Mouse (Mus musculus): ENCODE measurements around the gene Aicda.
"Not testable (repeated sequence)": the region's sequence is repeated elsewhere in the genome, so short reads cannot be mapped to it uniquely, and the experiment has no call there.

The Aicda gene

DNA sequence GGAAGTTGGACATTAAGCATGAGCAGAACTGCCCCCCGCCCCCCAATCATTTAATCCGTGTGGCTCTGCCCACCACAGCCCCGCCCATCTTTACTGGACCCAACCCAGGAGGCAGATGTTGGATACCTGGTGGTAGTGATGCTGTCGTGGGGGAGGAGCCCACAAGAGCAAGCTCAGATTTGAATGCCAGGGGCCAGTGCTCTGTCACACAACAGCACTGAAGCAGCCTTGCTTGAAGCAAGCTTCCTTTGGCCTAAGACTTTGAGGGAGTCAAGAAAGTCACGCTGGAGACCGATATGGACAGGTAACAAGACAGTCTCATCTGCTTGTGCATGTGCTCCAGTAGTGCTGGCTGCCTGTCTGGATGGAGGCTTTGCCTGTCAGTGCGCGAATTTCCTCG lies at the start of gene Aicda:
TSS of gene Aicda (plus strand) at position 196 of the 400 bp plus-strand sequence.
- no peak for DNase-seq (ENCODE audit: low spot score in 2 of 2)

- DNase-seq (ENCODE audit: low spot score in 2 of 2), result no peak
These were observed 48.6 kb upstream of the Aicda start for GRCm38 (mm10) chr6:122505041-122505440.

DNA sequence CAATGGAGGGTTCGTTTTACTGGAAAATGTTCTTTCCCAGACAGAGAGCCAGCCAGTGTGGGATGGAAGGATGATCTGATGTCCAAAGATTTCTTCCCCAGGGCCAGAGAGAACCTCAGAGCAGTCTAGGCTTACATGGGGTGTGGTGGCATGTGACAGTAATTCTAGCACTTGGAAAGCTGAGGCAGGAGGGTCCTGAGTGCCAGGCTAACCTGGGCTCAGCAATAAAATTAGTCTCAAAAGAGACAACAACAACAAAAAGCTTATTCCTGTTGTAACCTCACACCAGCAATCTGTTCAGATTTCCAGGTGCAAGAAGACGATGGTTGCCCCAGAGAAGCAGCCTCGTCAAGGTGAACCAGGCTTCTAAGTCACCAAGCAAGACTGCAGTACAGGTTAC lies 48.1 kb upstream of the Aicda start, which contains the start of gene Mfap5:
TSS of gene Mfap5 (plus strand) at position 301 of the 400 bp plus-strand sequence.
- no peak for DNase-seq (ENCODE audit: low spot score in 2 of 2)

GRCm38 (mm10) chr6:122508494-122508893 lies 45.1 kb upstream of the Aicda start:
- DNase-seq (ENCODE audit: low spot score in 2 of 2), result no peak

- DNase-seq (ENCODE audit: low spot score in 2 of 2), result no peak
These were observed 40.4 kb upstream of the Aicda start for GRCm38 (mm10) chr6:122512914-122513878.

- DNase-seq (ENCODE audit: low spot score in 2 of 2), result no peak
These were observed 39.3 kb upstream of the Aicda start for GRCm38 (mm10) chr6:122514312-122514711.

DNA sequence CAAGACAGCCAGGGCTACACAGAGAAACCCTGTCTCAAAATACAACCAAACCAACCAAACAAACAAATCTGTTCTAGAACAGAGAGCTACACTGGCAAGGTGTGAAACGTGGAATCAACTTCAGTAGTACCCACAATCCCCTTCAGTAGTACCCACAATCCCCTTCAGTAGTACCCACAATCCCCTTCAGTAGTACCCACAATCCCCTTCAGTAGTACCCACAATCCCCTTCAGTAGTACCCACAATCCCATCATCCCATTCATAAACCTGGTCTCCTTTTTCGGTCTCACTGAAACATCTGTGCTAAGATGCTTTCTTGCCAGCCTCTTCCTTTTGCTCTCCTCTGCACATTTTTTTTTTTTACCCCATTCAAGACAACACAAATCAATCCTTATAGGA lies 37.8 kb upstream of the Aicda start:
- DNase-seq (ENCODE audit: low spot score in 2 of 2), result not testable (repeated sequence)

DNA sequence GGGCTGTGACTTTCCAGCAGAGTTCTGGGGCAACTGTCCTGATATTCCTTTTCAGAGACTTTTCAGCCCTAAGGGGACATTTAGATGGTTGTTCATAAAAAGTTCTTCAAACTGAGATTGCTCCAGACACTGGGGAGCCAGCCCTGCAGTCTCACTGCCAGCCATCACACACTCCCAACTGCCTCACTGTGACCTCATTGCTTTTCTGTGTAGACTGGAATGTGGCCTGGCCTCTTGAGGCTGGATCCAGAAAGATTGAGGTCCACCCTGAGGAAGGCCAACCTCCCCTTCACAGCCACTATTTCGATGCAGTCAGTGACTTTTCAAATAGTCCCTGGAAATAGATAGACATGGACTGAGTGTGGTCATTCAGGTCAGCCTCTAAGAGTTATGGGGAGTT lies 35.9 kb upstream of the Aicda start:
- no peak for DNase-seq (ENCODE audit: low spot score in 2 of 2)

DNA sequence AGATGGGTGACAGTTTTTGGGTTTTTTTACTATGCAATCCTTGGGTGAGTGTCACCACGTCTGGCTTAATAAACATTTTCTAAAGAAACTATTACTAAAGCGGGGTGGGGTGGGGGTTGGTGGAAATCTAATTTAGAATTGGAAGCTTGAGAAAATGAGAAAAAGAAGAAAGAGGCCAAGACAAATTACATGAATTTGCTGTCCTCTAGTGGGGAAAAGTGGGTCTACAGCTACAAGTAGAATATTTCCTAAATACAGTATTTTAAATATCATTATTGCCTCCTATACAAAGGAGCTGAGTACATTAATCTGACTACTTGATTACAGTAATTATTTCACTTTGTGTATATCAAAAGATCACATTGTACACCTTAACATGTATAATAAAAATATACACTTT lies 34.2 kb upstream of the Aicda start:
- DNase-seq (ENCODE audit: low spot score in 2 of 2), result peak in 1 of 2 experiments; percentile 32

DNA sequence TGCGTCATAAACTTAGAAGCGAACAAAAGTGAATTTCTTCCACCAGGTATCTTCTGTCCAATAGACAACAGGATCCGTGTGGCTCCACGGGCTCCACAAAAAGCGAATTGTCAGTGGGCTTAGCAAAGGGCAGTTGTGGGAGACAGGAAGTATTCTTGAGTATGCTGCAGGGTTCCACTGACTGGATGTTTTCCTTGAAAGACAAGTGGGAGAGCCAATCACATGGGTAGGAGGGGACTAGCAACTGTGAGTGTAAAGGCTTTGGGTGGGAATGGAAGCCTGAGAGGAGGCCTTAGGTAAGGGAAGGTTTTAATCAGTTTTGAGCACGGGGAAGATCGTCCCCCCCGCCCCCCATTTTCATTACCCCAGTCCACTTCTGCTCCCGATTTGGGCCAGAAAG lies 31.0 kb upstream of the Aicda start:
- peak; percentile 51 to 57 for DNase-seq (ENCODE audit: low spot score in 2 of 2)

DNA sequence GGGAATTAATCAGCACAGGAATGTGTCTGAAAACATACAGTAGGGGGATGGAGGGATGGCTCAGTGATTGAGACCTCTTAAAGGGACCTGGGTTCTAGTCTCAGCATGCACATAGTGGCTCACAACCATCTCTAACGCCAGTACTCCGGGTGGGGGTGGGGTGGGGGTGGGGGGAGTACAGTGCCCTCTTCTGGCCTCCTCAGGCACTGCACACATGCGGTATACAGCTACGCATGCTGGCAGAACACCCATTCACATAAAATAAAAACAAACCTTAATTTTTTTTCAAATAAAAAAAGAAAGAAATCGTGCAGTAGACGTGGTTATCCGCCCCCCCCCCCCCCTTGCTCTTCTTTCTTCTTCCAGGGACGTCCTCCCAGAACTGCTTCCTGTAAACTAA lies 30.3 kb upstream of the Aicda start:
- no peak for DNase-seq (ENCODE audit: low spot score in 2 of 2)

DNA sequence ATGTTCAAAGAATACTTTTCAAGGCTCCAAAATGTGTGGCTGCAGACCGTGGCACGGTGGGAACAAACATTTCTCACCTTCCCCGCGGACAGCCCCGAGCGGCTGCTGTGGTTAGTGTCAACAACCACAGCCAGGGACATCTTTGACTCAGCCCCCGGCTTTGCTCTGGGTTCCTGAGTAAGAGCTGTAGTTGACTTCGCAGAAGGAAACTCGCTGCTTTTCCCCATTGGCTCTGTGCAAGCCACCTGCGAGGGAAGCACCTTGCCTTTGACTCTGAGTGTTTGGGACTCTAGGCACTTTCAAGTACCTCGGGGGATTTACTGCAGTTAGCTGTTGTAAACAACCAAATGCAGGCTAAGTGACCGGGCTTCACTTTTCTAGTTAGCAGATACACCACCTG lies 26.0 kb upstream of the Aicda start:
- no peak for DNase-seq (ENCODE audit: low spot score in 2 of 2)

GRCm38 (mm10) chr6:122528136-122528535 lies 25.5 kb upstream of the Aicda start:
- no peak for DNase-seq (ENCODE audit: low spot score in 2 of 2)

GRCm38 (mm10) chr6:122531466-122532174 lies 22.0 kb upstream of the Aicda start:
- no peak for DNase-seq (ENCODE audit: low spot score in 2 of 2)

GRCm38 (mm10) chr6:122532883-122533302 lies 20.7 kb upstream of the Aicda start:
- no peak for DNase-seq (ENCODE audit: low spot score in 2 of 2)

DNA sequence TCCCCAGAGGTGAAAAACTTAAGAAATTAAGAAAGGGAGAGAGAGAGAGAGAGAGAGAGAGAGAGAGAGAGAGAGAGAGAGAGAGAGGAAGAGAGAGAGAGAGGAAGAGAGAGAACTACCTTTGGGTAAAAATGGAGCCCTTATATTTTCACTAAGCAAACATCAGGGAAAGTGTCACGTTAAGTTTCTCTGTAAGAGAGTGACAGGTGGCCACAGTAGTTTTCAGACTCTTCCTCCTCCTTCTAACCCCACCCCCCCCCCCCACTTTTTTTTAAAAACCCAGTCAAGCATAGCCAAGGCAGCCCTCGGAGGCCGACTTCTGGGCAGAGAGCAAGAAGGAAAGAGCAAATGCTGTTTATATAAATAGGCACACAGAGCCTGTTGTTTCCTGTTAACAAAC lies 19.6 kb upstream of the Aicda start:
- DNase-seq (ENCODE audit: low spot score in 2 of 2), result no peak

DNA sequence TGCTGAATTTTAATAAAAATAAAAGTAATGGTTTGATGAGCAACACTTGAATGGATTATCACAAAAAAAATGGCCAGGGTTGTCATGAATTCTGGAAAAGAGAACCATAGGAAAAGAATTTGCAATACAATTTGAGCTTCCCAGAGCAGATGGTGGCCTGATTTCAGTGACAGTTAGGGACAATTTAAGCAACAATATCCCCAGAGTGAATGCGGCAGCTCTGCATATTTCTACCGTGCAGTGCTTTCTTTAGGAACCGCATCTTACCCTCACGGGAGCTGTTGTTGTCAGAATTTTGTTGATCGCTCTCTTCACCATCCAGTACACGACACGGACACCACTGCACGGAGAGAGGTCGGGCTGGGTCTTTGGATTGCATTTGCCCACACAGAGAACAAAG lies 14.0 kb upstream of the Aicda start:
- DNase-seq (ENCODE audit: low spot score in 2 of 2), result peak in 1 of 2 experiments; percentile 37

DNA sequence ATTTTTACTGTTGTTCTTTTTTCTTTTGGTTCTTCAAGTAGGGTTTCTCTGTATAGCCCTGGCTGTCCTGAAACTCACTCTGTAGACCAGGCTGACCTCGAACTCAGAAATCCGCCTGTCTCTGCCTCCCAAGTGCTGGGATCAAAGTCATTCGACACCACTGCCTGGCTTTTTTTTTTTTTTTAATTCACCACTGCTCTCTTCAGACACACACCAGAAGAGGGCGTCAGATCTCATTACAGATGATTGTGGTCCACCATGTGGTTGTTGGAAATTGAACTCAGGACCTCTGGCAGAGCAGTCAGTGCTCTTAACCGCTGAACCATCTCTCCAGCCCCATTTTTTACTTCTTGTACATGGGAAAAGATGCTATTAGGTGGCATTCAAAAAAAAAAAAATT lies 11.1 kb upstream of the Aicda start:
- not testable (repeated sequence) for DNase-seq (ENCODE audit: low spot score in 2 of 2)

- DNase-seq (ENCODE audit: low spot score in 2 of 2), result no peak
These were observed 10.0 kb upstream of the Aicda start for GRCm38 (mm10) chr6:122543574-122543973.

- DNase-seq (ENCODE audit: low spot score in 2 of 2), result no peak
These were observed 8.9 kb upstream of the Aicda start for GRCm38 (mm10) chr6:122544672-122545071.

DNA sequence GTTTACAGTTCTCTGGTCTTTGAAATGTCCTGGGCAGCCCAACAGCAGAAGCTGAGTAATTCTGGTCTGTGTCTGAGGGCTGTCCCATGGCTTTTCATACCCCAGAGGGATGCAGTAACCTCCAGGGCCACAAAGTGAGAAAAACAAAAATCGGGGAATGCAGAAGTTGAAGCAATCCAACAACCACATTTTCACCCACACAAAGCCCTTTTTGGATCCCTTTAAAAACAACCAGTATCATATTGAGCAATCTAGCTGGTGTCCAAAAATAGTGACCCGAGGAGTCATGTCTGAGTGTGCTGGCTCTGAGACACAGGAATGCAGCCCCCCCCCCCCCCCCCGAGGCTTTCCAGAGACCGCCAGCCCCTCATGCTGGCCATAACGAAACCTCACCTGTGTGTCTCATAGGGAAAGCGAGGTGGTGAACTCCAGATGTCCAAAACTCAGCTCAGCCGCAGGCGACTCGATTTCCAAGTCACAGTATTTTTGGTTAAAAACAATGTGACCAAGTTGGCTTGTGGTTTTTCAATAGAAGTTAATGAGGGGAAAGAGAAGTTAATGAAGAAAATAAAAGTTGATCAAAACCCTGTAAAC lies 8.2 kb upstream of the Aicda start:
- DNase-seq (ENCODE audit: low spot score in 2 of 2), result no peak

DNA sequence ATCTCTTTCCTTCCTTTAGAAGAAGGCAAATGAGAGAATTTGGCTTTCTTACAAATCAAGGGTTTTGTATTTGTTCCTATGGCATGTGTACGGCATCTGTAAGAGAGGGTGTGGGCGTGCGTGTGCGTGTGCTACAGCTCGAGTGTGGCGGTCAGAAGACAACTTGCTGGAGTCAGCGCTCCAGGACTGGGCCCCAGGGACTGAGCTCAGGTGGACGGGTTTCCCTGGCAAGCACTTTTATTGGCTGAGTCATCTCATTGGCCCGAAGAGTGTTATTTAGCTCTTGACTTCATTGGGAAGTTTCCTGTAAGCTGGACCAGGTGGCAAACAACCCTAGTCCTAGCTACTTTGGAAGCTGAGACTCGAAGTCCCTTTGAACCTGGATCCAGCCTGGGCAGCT lies 7.7 kb upstream of the Aicda start:
- DNase-seq (ENCODE audit: low spot score in 2 of 2), result no peak

All from right cerebral cortex, postnatal 10 days (tissue).